Mouse (Mus musculus): ENCODE measurements around the gene A26c2. TPM values are rescaled to one million over a fixed set of nuclear protein-coding genes. Genes with fewer than 3 reads are reported as not detected.

Gene A26c2
- total RNA-seq (2021): not detected

DNA sequence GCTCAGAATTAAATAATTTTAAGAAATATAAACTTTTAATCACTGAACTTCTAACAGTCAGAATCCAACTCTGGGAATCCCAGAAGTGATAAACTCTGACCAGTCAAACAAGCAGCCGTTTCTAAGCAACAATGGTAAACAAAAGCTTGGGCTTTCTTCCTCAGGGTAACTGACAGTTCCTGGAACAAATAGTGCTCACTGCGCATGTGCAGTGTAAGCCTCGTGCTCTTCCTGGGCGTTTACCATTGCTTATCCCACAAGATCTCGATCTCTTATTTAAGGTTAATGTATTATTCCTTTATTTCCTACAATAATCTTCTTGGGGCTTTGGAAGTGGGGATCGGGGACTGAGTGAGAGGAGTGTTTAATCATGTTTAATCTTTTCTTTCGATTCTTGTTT, at the start of gene A26c2:
A26c2 (minus strand) TSS at position 101 of the 400 bp plus-strand sequence.
- DNase-seq: no peak

DNA sequence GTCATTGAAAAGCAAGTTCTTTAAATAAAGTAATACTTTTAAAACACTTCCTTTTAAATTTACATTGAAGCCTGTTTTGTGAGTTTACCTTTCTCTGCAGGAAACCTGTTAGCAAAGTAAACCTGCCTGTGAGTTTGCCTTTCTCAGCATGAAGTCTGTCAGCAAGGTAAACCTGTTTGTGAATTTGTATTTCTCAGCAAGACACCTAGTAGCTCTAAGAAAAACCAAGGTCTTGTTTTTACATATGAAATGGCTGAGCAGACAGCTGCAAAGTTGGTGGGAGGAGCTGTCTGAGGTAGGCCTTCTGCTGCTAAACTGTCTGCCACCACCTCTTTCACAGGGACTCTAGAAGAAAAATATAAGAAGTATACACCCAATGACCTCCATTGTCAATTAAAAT, 28.0 kb upstream of the A26c2 start:
- DNase-seq: no peak
